Mouse (Mus musculus) right cerebral cortex, postnatal 25 days (tissue): ENCODE results near the gene Srarp.
A peak's percentile ranks its signal among the peaks of the same experiment; 100 is the strongest.

Source experiments
- DNase-seq: peaks from one replicate; pipeline ENCODE4 v3.0.0; 2022

Gene Srarp

DNA sequence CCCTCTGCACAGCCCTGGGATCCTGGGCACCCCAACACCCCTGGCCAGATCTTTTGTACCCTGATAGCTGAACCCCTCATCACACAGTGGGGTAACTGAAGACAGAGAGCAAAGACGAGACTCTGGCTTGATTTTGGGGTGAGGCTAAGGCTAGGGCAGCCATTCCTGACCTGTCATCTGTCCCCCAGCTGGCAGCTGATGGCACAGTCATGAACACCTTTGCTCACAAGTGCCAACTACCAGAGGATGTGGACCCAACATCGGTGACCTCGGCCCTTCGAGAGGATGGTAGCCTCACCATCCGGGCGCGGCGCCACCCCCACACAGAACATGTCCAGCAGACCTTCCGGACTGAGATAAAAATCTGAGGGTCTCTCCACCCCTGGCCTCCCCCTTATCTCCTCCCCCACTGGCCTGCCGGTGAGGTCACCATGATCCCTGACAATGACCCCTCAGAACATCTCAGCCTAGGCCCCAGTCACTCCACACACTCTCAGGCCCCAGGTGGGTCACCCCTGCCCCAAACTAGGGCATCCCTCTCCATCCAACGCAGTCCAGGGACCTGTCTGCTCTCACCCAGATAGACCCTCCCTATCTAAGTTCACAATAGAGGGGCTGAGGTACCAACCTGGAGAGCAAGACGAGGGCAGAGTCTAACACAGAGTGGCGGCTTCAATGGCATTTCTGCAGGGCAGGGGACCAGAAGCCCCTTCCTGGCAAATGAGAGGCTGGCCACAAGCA is 12.0 kb downstream of the Srarp start:
- DNase-seq = no peak

GRCm38 (mm10) chr4:141423288-141423687 is 12.6 kb downstream of the Srarp start:
- DNase-seq = no peak

DNA sequence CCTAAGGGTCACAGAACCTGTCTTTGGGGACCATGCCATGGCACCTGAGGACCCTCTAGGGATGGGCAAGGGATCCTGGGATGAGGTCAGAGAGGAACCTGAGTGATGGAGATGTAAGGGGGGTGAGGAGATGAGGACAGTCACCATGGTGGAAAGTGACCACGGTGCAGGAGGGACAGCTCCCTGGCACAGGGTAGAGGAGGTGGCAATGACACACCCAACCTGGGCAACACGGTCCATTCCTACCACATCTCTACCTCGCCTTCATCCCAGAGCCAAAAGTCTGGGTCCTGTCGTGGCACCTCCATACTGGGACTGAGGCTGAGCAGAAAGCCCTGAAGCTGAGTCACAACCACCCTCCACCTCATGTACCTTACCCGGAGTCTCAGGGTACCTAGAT is 13.1 kb downstream of the Srarp start:
- DNase-seq = no peak

DNA sequence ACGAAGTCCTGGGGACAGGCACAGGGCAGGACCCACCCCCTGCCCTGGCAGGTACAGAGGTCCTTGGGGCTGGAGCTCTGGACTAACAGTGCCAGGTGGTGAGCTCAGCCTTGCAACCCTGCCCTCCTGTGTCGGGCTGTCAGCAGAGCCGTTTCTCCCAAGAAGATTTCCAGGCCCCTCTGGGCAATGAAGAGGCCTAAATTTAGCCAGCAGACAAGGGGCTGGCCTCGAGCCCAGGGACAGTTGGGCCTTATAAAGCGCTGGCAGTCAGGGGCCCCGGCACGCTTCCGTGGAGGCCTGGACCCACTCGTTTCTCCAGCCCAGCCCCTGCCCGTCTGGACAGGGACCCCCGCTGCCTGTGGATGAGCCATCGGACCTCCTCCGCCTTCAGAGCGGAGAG is 14.5 kb downstream of the Srarp start:
- no peak for DNase-seq

DNA sequence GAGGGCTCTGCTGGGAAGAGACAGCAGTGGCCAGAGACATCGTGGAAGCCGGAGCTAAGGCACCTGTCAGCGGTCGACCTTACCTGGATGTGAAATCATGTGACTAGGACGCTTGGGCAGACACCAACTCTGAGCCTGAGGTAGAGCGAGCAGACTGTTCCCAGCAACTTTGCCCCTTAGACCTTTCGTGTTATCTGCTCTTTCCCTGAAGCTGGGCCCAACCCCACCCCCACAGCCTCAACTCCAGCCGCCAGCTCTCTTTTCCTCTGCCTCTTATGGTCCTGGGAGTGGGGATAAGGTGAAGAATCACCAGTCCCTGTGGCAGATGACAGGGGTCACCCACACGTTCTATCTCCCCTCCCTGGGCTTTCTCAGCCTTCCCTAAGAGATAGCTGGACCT is 15.0 kb downstream of the Srarp start:
- DNase-seq = no peak

GRCm38 (mm10) chr4:141420192-141420829 is 15.6 kb downstream of the Srarp start, which contains the start of gene Hspb7:
Hspb7 (plus strand) TSS chr4:141420779.
- DNase-seq = no peak

DNA sequence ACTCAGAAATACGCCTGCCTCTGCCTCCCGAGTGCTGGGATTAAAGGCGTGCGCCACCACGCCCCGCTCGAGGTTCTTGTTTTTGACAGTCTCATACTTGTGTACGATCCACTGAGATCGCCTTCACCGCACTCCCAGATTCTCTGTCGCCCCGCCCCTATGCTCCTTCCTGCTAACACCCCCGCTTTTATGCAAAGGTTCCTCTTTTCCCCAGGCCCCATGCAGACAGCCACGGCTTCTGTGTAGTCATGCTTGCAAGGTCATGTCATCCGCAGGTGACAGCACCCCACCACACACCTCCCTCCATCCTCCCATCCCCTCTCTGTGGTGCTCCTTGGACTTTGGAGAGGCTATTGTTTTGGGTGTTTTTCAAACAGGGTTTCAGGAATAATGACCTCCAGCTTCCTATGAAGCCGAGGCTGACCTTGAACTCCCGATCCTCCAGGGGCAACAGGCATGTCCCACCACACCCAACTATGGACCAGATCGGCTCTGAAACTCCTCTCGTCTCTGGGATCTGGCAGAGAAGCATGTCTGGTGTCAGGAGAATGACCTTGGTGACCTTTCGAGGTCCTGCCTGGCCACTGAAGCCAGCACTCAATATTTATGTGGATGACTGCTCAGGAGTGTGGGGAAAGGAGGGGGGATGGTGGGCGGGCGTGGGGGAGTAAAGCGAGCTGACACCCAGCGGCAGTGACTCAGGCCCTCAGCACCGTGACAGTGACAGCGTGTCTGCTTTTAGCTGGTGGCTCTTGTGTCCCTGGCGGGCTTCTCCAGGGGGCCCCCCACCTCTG is 16.3 kb downstream of the Srarp start:
- no peak for DNase-seq

DNA sequence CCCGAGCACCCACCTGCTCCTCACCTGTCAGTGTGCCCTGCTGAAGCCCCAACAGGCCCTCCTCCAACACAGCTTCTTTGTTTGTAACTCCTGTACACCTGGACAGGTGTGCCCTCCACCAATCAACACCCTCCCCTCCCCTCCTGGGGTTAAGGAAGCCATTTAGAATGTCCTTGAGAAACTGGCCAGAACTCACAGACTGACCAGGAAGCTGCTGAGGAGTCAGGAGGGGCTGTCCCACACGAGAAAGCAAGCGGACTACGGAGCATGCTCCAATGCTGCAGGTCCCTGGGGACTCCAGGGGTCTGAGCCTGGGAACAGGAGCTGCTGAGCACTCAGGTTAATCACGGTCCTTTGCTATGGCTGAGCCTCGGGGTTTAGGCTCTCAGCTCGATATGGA is 20.0 kb downstream of the Srarp start, which contains the start of gene Clcnkb:
TSS of gene Clcnkb (minus strand) at position 91 of the 400 bp plus-strand sequence.
- DNase-seq = no peak

- DNase-seq = no peak
Measured at GRCm38 (mm10) chr4:141411430-141411992, 24.4 kb downstream of the Srarp start.

DNA sequence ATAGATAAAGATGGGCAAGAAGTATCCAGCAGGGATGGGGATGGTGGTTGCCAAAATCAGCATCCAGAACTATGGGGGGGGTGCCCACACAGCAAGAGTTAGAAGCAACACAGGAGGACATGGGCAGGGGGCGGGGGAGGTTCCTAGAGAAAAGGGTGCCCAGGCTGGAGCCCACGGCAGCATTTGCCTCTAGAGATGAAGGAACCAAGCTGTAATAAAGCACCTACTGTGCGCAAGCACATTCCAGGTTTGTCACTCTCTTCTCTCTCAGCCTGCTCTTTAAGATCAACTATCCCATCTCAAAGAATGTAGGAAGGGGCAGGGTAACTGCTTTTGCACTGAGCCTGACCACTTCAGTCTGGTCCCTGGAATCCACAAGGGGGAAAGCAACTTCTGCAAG is 27.3 kb downstream of the Srarp start:
- no peak for DNase-seq

- no peak for DNase-seq
Measured at GRCm38 (mm10) chr4:141406516-141407299, 29.2 kb downstream of the Srarp start.

DNA sequence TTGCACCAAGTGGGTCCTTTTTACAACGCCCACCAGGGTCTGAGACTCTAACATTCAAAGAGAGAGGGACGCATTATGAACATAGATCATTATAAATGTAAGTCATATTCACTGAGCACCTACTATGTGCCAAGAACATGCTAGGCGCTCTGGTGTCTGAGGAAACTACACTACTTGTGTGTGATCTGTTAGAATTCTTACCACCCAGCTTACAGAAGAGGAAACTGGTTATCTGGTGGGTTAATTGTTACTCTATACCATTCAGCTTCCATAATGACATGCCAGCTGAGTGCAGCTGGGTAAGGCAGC is 30.6 kb downstream of the Srarp start:
- DNase-seq = no peak

GRCm38 (mm10) chr4:141404518-141405313 is 31.2 kb downstream of the Srarp start:
- DNase-seq = peak; percentile 84

DNA sequence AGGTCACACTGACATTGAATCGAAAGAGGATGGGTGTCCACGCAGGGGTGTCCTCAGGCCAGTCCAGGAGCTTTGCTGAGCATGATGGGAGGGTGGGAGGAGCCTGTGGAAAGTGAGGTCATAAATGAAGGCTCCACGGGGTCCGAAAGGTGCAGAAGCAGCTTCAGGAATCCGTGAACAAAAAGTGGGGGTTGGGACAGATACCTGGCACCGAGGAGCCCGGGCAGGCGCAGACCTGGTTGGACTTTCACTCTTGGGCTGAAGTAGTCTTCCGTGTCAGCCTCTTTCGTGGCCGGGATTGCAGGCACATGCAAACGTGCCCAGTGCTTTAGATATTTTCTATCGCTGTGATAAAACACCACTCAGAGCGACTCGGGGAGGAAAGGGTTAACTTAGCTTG is 35.7 kb downstream of the Srarp start:
- no peak for DNase-seq

- DNase-seq = no peak
Measured at GRCm38 (mm10) chr4:141398545-141398944, 37.4 kb downstream of the Srarp start, which contains the start of gene Clcnka. Clcnka (minus strand) TSS chr4:141398724.

DNA sequence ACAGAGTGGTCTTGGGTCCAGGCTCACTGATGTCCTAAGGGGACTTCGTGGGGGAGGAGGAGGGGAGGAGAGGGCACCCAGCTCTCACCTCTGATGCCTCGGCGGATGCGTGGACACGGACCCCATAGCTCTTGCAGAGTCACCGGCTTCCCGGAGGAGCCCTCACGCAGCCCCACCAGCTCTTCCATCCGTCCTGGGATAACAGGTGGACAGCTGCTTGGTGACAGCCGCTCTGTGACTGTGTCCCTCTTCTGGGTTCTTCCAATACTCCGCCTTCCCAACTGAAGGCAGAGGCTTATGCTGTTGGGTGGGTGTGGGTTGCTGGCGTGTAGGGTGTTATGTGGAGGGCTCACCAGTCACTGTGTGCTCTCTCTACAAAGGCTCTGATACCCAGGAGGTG is 38.0 kb downstream of the Srarp start:
- no peak for DNase-seq

- no peak for DNase-seq
Measured at GRCm38 (mm10) chr4:141394751-141395150, 41.2 kb downstream of the Srarp start.

- DNase-seq = no peak
Measured at GRCm38 (mm10) chr4:141391293-141391692, 44.6 kb downstream of the Srarp start.

DNA sequence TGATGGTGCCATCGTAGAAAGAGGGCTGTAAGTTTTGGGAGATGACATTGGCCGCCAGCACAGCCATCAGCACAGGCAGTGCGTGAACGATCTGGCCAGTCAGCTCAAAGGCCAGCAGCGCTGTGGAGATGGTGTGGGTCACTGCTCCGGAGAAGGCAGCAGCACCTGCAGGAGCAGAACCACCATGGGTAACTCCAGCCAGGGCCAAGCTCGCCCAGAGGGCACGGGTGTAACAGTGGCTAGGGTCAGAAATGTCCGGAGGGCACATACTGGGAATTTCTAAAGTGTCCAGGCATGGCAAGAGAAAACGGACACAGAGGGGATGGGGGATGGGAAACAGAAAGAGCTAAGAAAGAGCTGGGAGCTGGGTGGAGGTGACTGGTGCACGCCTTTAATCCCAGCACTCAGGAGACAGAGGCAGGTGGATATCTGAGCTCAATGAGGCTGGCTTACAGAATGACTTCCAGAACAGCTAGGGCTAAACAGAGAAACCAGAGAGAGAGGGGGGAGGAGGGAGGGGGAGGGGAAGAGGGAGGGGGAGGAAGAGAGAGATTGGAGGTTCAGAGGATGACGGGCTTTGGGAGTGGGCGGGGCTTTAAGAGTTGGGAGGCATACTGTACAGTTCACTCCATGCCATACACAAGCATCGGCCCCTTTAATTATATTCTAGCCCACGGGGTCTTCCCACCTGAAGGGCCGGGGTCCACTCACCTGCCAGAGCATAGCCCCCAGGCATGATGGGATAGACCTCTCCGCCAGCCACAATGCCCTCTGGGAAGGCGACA is 46.3 kb downstream of the Srarp start:
- DNase-seq = no peak

GRCm38 (mm10) chr4:141387933-141388332 is 48.0 kb downstream of the Srarp start:
- no peak for DNase-seq
